Mouse (Mus musculus) heart, embryonic 14.5 days (tissue): ENCODE data around the gene Nup98. TPM values are rescaled to one million over a fixed set of nuclear protein-coding genes. Genes with fewer than 3 reads are reported as not detected.

Experiments
- polyA plus RNA-seq: library from polyadenylated mRNA; unstranded; fragments of >200 nt; fragmentation: Nextera tagmentation; extraction: Ambion mirVana; gene quantifications from 2 replicates; pipeline ENCODE4 v1.2.1, GENCODE M21; 2014

Gene Nup98
- polyA plus RNA-seq, 1 experiment from 2014 or later = 27.3 TPM

Other genes with a start within 250 kb of the Nup98 start
- gene Il18bp, start 191.5 kb downstream of the Nup98 start, polyA plus RNA-seq = 1.7 and 2.1 TPM in 2 replicates
- 16.2 and 16.9 TPM in 2 replicates for gene Rnf121, start 144.7 kb downstream of the Nup98 start, polyA plus RNA-seq
- 14.9 and 16.2 TPM in 2 replicates for gene Xndc1, start 144.7 kb downstream of the Nup98 start, polyA plus RNA-seq
- 0.78 and 1.1 TPM in 2 replicates for gene Xntrpc, start 144.5 kb downstream of the Nup98 start, polyA plus RNA-seq
- not detected in 2 replicates for gene Trpc2, start 127.1 kb downstream of the Nup98 start, polyA plus RNA-seq
- gene Art1, start 108.4 kb downstream of the Nup98 start, polyA plus RNA-seq = 3.7 and 3.9 TPM in 2 replicates
- gene Art5, start 100.7 kb downstream of the Nup98 start, polyA plus RNA-seq = 1.3 and 1.6 TPM in 2 replicates
- gene Chrna10, start 93.3 kb downstream of the Nup98 start, polyA plus RNA-seq = 0.19 TPM in 1 of 2 replicates, not detected in the other
- gene Pgap2, start within 50 bp of the Nup98 start, polyA plus RNA-seq = 63.5 and 70.1 TPM in 2 replicates
- gene Rhog, start 45.9 kb upstream of the Nup98 start, polyA plus RNA-seq = 43.8 and 46.2 TPM in 2 replicates
- gene Stim1, start 57.6 kb upstream of the Nup98 start, polyA plus RNA-seq = 13.1 and 15.0 TPM in 2 replicates
- 119 TPM in 2 replicates for gene Rrm1, start 231.5 kb upstream of the Nup98 start, polyA plus RNA-seq